Mouse (Mus musculus) heart, embryonic 11.5 days (tissue): Measurements from ENCODE around the gene Srgap2. TPM values are rescaled to one million over a fixed set of nuclear protein-coding genes. Genes with fewer than 3 reads are reported as not detected.

Experiments
- ATAC-seq: fragments of 200-750 bp; cut with Nextera tagmentation; replicated peaks from 2 replicates; pipeline ENCODE4 v1.8.0; 2017; ENCODE audit warnings: moderate library complexity; ENCODE audit not compliant: insufficient number of reproducible peaks, low FRiP score, low TSS enrichment
- H3K27ac ChIP-seq: fragments of 300-500 bp; sonication (generic); 2 replicates; pipeline ENCODE4 v1.5.1; 2014; ENCODE audit warnings: mild to moderate bottlenecking, low read depth, low read length
- H3K27me3 ChIP-seq: fragments of 300-500 bp; sonication (generic); 2 replicates; pipeline ENCODE4 v1.6.1; 2014; ENCODE audit warnings: mild to moderate bottlenecking, low read length, mixed read lengths; ENCODE audit not compliant: control insufficient read depth, insufficient read depth
- H3K36me3 ChIP-seq: fragments of 300-500 bp; sonication (generic); 2 replicates; pipeline ENCODE4 v1.6.1; 2014; ENCODE audit warnings: mild to moderate bottlenecking, low read length, moderate library complexity, mixed read lengths; ENCODE audit not compliant: control insufficient read depth, insufficient read depth
- H3K4me1 ChIP-seq: fragments of 300-500 bp; sonication (generic); 2 replicates; pipeline ENCODE4 v1.6.1; 2014; ENCODE audit warnings: low read length; ENCODE audit not compliant: control insufficient read depth, insufficient read depth
- H3K4me2 ChIP-seq: fragments of 300-500 bp; sonication (generic); 2 replicates; pipeline ENCODE4 v1.6.1; 2014; ENCODE audit warnings: mild to moderate bottlenecking, moderate library complexity
- H3K4me3 ChIP-seq: fragments of 300-500 bp; sonication (generic); 2 replicates; pipeline ENCODE4 v1.5.1; 2014; ENCODE audit warnings: low read depth, low read length
- H3K9ac ChIP-seq: fragments of 300-500 bp; sonication (generic); 2 replicates; pipeline ENCODE4 v1.6.1; 2014; ENCODE audit warnings: mild to moderate bottlenecking, low read depth, low read length, moderate library complexity
- H3K9me3 ChIP-seq: fragments of 300-500 bp; sonication (generic); replicated peaks from 2 replicates; pipeline ENCODE4 v1.6.1; 2016; ENCODE audit warnings: low read length; ENCODE audit not compliant: control insufficient read depth
- WGBS: fragments of 180-500 bp; shearing (Covaris S2); extraction: QIAGEN DNeasy Blood & Tissue Kit; methylation state at CpG from one replicate; pipeline ENCODE4 v1.1.7; 2014; ENCODE audit not compliant: insufficient replicate concordance; 5-methylcytosine and 5-hydroxymethylcytosine counted together
- polyA plus RNA-seq: library from polyadenylated mRNA; unstranded; fragments of >200 nt; fragmentation: Nextera tagmentation; extraction: Ambion mirVana; gene quantifications from 2 replicates; pipeline ENCODE4 v1.2.1, GENCODE M21; 2014

The Srgap2 gene
- polyA plus RNA-seq, 1 experiment from 2014 or later: 23.3 TPM

GRCm38 (mm10) chr1:131363887-131364286, 163.3 kb downstream of the Srgap2 start:
- WGBS: 73% methylated on average over 3 of the region's 3 CpGs
- Histone ChIP-seq H3K9me3 (no peaks in the 10 kb centered on the region), H3K27me3 (no peaks in the 10 kb centered on the region), H3K4me3 (no peak overlapping the region), H3K4me2 (no peak overlapping the region), H3K36me3 (no peaks in the 10 kb centered on the region), H3K9ac (no peak overlapping the region), H3K4me1 (no peaks in the 10 kb centered on the region), H3K27ac (no peak overlapping the region)
- no peak for ATAC-seq

- Histone ChIP-seq H3K9me3 (no peaks in the 10 kb centered on the region), H3K27ac (no peak overlapping the region), H3K4me3 (no peak overlapping the region), H3K4me1 (no peaks in the 10 kb centered on the region), H3K36me3 (no peaks in the 10 kb centered on the region), H3K27me3 (no peaks in the 10 kb centered on the region), H3K4me2 (no peak overlapping the region), H3K9ac (no peak overlapping the region)
- WGBS: 94% methylated on average over 2 of the region's 2 CpGs
- ATAC-seq: no peak
These were observed 165.1 kb downstream of the Srgap2 start for GRCm38 (mm10) chr1:131362089-131362488.

- ATAC-seq: no peak
- no peaks in the 10 kb centered on the region for H3K27me3 ChIP-seq
- no peak overlapping the region for H3K9ac ChIP-seq
- H3K4me3 ChIP-seq: no peak overlapping the region
- H3K9me3 ChIP-seq: no peaks in the 10 kb centered on the region
- H3K4me2 ChIP-seq: no peak overlapping the region
- WGBS: 78% methylated on average over 3 of the region's 3 CpGs
- H3K4me1 ChIP-seq: no peaks in the 10 kb centered on the region
- peaks cover under 1% of the 10 kb centered on the region; the same call in 1 of the 2 replicates for H3K36me3 ChIP-seq
- H3K27ac ChIP-seq: no peak overlapping the region
These were observed 166.4 kb downstream of the Srgap2 start for GRCm38 (mm10) chr1:131360800-131361199.

GRCm38 (mm10) chr1:131359609-131360008, 167.5 kb downstream of the Srgap2 start:
- no peak overlapping the region for H3K9ac ChIP-seq
- H3K9me3 ChIP-seq: no peaks in the 10 kb centered on the region
- no peak overlapping the region for H3K4me2 ChIP-seq
- H3K27me3 ChIP-seq: no peaks in the 10 kb centered on the region
- peaks cover 6% of the 10 kb centered on the region for H3K36me3 ChIP-seq
- no peak overlapping the region for H3K4me3 ChIP-seq
- H3K4me1 ChIP-seq: no peaks in the 10 kb centered on the region
- H3K27ac ChIP-seq: no peak overlapping the region
- WGBS: 72% methylated on average over 1 of the region's 1 CpGs
- no peak for ATAC-seq

DNA sequence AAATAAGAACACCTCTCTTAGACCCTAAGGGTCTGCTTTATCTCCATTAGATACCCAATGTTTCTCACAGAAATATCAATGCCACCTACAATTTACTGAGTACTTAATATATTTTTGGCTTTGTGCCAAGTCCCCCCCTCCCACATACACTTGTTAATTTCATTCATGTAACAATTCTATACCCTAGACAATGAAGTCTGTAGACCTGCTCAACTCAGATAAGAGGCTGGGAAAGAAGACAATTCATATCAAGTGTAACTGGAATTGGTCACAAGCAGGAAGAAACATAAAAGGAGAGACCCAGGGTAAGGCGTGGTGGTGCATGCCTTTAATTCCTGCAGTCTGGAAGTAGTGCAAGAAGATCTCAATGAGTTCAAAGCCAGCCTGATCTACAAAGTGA, 169.9 kb downstream of the Srgap2 start:
- Histone ChIP-seq H3K4me2 (no peak overlapping the region), H3K27me3 (no peaks in the 10 kb centered on the region), H3K9ac (no peak overlapping the region), H3K9me3 (no peaks in the 10 kb centered on the region), H3K27ac (no peak overlapping the region), H3K36me3 (peaks cover 6% of the 10 kb centered on the region), H3K4me3 (no peak overlapping the region), H3K4me1 (no peaks in the 10 kb centered on the region)
- no peak for ATAC-seq
- 78% methylated on average over 1 of the region's 1 CpGs for WGBS

DNA sequence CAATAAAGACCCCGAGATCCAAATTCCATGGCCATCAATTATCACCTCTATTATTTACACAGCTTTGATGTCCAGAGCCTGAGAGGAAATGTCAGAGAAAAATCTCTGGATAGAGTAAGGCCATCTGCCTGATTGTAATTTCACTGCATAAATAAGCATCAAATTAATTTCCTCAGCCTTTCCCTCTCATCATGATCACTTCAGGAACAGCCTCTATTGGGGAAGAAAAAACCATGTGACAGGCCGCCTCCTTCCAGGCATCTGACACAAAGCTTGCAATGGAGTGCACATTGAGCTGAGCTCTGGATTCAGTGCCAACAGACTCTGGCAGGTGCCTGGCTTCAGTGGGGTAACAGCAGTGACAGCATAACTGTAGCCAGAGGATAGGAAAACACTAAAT, 175.7 kb downstream of the Srgap2 start:
- Histone ChIP-seq H3K27me3 (no peaks in the 10 kb centered on the region), H3K4me2 (no peak overlapping the region), H3K4me3 (no peak overlapping the region), H3K27ac (no peak overlapping the region), H3K9ac (no peak overlapping the region), H3K9me3 (no peaks in the 10 kb centered on the region), H3K4me1 (peaks cover 8% of the 10 kb centered on the region), H3K36me3 (peaks cover 18% of the 10 kb centered on the region)
- ATAC-seq: no peak
- WGBS: 71% methylated on average over 2 of the region's 2 CpGs

- H3K36me3 ChIP-seq: peaks cover 12% of the 10 kb centered on the region
- H3K27me3 ChIP-seq: no peaks in the 10 kb centered on the region
- H3K9me3 ChIP-seq: no peaks in the 10 kb centered on the region
- H3K4me3 ChIP-seq: no peak overlapping the region
- peaks cover 14% of the 10 kb centered on the region for H3K4me1 ChIP-seq
- H3K9ac ChIP-seq: no peak overlapping the region
- no peak overlapping the region for H3K4me2 ChIP-seq
- 47% methylated on average over 1 of the region's 1 CpGs for WGBS
- H3K27ac ChIP-seq: no peak overlapping the region
- ATAC-seq: no peak
These were observed 177.1 kb downstream of the Srgap2 start for GRCm38 (mm10) chr1:131349993-131350510.

GRCm38 (mm10) chr1:131347708-131348107, 179.4 kb downstream of the Srgap2 start:
- no peak overlapping the region for H3K9ac ChIP-seq
- no peak overlapping the region for H3K27ac ChIP-seq
- H3K4me1 ChIP-seq: peaks cover 18% of the 10 kb centered on the region
- H3K4me3 ChIP-seq: no peak overlapping the region
- 73% methylated on average over 2 of the region's 2 CpGs for WGBS
- H3K36me3 ChIP-seq: peaks cover 15% of the 10 kb centered on the region
- H3K9me3 ChIP-seq: no peaks in the 10 kb centered on the region
- ATAC-seq: no peak
- H3K27me3 ChIP-seq: no peaks in the 10 kb centered on the region
- no peak overlapping the region for H3K4me2 ChIP-seq

DNA sequence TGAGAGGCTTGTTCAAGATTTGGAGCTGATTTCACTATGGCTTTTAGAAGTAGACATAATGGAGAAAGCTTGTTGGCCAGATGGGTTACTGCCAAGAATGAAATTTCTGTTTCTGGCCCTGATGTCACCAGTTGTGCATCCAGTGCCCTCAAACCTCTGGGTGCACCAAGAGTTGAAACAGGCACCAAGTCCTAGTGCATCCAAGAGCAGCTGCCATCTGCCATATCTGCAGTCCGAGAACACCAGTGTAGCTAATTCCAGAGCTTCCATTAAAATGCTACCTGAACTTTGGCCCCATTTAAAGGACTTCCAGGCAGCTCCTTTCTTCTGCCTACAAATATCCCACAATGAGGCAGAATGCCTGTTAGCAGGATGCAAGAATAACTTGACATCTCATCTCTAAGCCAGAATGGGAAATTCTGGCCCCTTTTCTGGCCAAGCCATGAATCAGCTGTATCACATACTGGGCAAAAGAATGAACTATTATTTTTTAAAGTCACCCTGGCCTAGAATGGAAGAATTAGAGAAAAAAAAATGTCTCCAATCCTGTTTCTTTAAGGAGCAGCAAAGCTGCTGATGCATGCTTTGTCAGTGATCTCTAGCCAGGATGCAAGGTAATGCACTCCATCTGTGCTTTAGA, 180.1 kb downstream of the Srgap2 start:
- 62% methylated on average over 1 of the region's 1 CpGs for WGBS
- ATAC-seq: no peak
- Histone ChIP-seq H3K9me3 (no peaks in the 10 kb centered on the region), H3K4me3 (no peak overlapping the region), H3K9ac (no peak overlapping the region), H3K27me3 (no peaks in the 10 kb centered on the region), H3K4me1 (peaks cover 18% of the 10 kb centered on the region), H3K27ac (no peak overlapping the region), H3K36me3 (peaks cover 15% of the 10 kb centered on the region), H3K4me2 (no peak overlapping the region)
